In genomic region chr5:138778731-138779463, GRCm38 (mm10) we compare ENCODE assay signal across 8 mouse cellular contexts. TPM values are rescaled to one million over a fixed set of nuclear protein-coding genes. Genes with fewer than 3 reads are reported as not detected.
A peak's percentile ranks its signal among the peaks of the same experiment; 100 is the strongest.
DNase-seq lines count a peak whose midpoint lies in the region; ATAC-seq and TF ChIP-seq lines count a peak whose summit lies in the region.

No protein-coding gene starts in this region.

- no peak overlapping the region for H3K27ac ChIP-seq in gastrocnemius, adult 2 months
- H3K27ac ChIP-seq in hindbrain, embryonic 11.5 days (ENCODE audit: low read depth, low read length): peak overlapping the region; percentile 81
- no peak overlapping the region for H3K27ac ChIP-seq in layer of hippocampus, adult 2 months
- H3K27ac ChIP-seq in midbrain, postnatal 0 days (ENCODE audit: low read depth, low read length): peak overlapping the region; percentile 39; the same call in 1 of the 2 replicates

- H3K9me3 ChIP-seq in hindbrain, embryonic 11.5 days (ENCODE audit: control insufficient read depth, low read length): no peaks in the 10 kb centered on the region
- no peaks in the 10 kb centered on the region for H3K9me3 ChIP-seq in midbrain, postnatal 0 days (ENCODE audit: low read length)

- no peak overlapping the region for H3K9ac ChIP-seq in hindbrain, embryonic 11.5 days (ENCODE audit: low read depth, low read length)
- H3K9ac ChIP-seq in midbrain, postnatal 0 days (replicated peaks; ENCODE audit: low read length, poor library complexity, severe bottlenecking): no peak overlapping the region

- H3K4me3 ChIP-seq in gastrocnemius, adult 2 months: no peak overlapping the region
- H3K4me3 ChIP-seq in hindbrain, embryonic 11.5 days (ENCODE audit: low read depth, low read length): no peak overlapping the region
- H3K4me3 ChIP-seq in layer of hippocampus, adult 2 months: no peak overlapping the region
- no peak overlapping the region for H3K4me3 ChIP-seq in midbrain, postnatal 0 days (ENCODE audit: low read depth, low read length)

- 43% methylated on average over 9 of the region's 9 CpGs for WGBS in hindbrain, embryonic 11.5 days
- WGBS in midbrain, postnatal 0 days: 37% methylated on average over 9 of the region's 9 CpGs

- H3K4me2 ChIP-seq in hindbrain, embryonic 11.5 days (replicated peaks; ENCODE audit: low read depth, low read length): no peak overlapping the region
- H3K4me2 ChIP-seq in midbrain, postnatal 0 days (ENCODE audit: low read depth, low read length, poor library complexity, severe bottlenecking): no peak overlapping the region

- peak; percentile 85 for ATAC-seq in hindbrain, embryonic 11.5 days (ENCODE audit: low FRiP score)
- ATAC-seq in midbrain, postnatal 0 days (ENCODE audit: low FRiP score): no peak

- DNase-seq in gastrocnemius, adult 2 months: peak; percentile 33
- no peak for DNase-seq in gastrocnemius, postnatal 36 days
- DNase-seq in hindbrain, embryonic 11.5 days (ENCODE audit: low spot score): peak; percentile 69
- DNase-seq in layer of hippocampus, adult 2 months (ENCODE audit: low spot score in 2 of 2): peak; percentile 37 to 52
- peak; percentile 77 for DNase-seq in midbrain, postnatal 0 days (ENCODE audit: low spot score)
- DNase-seq in urinary bladder, postnatal 4 days (ENCODE audit: low spot score in 2 of 2): no peak
- DNase-seq in adrenal gland, postnatal 25 days: no peak
- DNase-seq in B cell, adult 2 months: no peak

- intact Hi-C loops in gastrocnemius, adult 2 months (cut with DNase I): no loop called here
- intact Hi-C loops in gastrocnemius, postnatal 36 days (cut with DNase I): no loop called here

- no peak for TF ChIP-seq CTCF in gastrocnemius, adult 2 months (IDR thresholded peaks at IDR 0.05)
- no peak for TF ChIP-seq CTCF in layer of hippocampus, adult 2 months (conservative IDR thresholded peaks at IDR 0.05)
- TF ChIP-seq CTCF in midbrain, postnatal 0 days (IDR thresholded peaks at IDR 0.05): no peak

- peaks cover 2% of the 10 kb centered on the region; the same call in 1 of the 2 replicates for H3K4me1 ChIP-seq in hindbrain, embryonic 11.5 days (replicated peaks; ENCODE audit: control insufficient read depth, insufficient read depth, low read length)
- peaks cover 9% of the 10 kb centered on the region for H3K4me1 ChIP-seq in midbrain, postnatal 0 days (ENCODE audit: insufficient read depth, low read length)

- H3K36me3 ChIP-seq in hindbrain, embryonic 11.5 days (ENCODE audit: control insufficient read depth, insufficient read depth, low read length): no peaks in the 10 kb centered on the region
- peaks cover 25% of the 10 kb centered on the region for H3K36me3 ChIP-seq in midbrain, postnatal 0 days (ENCODE audit: insufficient read depth, low read length)

- no peaks in the 10 kb centered on the region for H3K27me3 ChIP-seq in hindbrain, embryonic 11.5 days (ENCODE audit: control insufficient read depth, insufficient read depth, low read length)
- no peaks in the 10 kb centered on the region for H3K27me3 ChIP-seq in midbrain, postnatal 0 days (ENCODE audit: insufficient read depth, low read length)

RNA-seq across cellular contexts. Expression of gene Fam20c, which starts 24.6 kb away (rescaled TPM):
- total RNA-seq in gastrocnemius, adult 2 months (2021): 10 to 100 TPM; 16.8 to 21.3 TPM
- 10 to 100 TPM; 13.9 to 16.3 TPM for total RNA-seq in gastrocnemius, postnatal 36 days (2021)
- 26.4 and 27.9 TPM in 2 replicates for polyA plus RNA-seq in hindbrain, embryonic 11.5 days (2014; fragmentation: Nextera tagmentation; extraction: Ambion mirVana)
- 10 to 100 TPM; 29.2 to 33.7 TPM for total RNA-seq in layer of hippocampus, adult 2 months (2021)
- total RNA-seq in midbrain, postnatal 0 days (2014; rRNA removed): 85.7 and 106 TPM in 2 replicates
- polyA plus RNA-seq in midbrain, postnatal 0 days (2015; fragmentation: Nextera tagmentation; extraction: Ambion mirVana): 51.6 and 52.7 TPM in 2 replicates
- 13.2 and 13.8 TPM in 2 replicates for total RNA-seq in adrenal gland, postnatal 25 days (2021)

RNA-seq across cellular contexts. Expression of gene Gm5294, which starts 41.0 kb away (rescaled TPM):
- not detected for total RNA-seq in gastrocnemius, adult 2 months (2021)
- not detected for total RNA-seq in gastrocnemius, postnatal 36 days (2021)
- polyA plus RNA-seq in hindbrain, embryonic 11.5 days (2014; fragmentation: Nextera tagmentation; extraction: Ambion mirVana): 0.40 TPM in 1 of 2 replicates, not detected in the other
- not detected for total RNA-seq in layer of hippocampus, adult 2 months (2021)
- not detected in 2 replicates for total RNA-seq in midbrain, postnatal 0 days (2014; rRNA removed)
- 0.25 TPM in 1 of 2 replicates, not detected in the other for polyA plus RNA-seq in midbrain, postnatal 0 days (2015; fragmentation: Nextera tagmentation; extraction: Ambion mirVana)
- not detected in 2 replicates for total RNA-seq in adrenal gland, postnatal 25 days (2021)

Comparison
In these comparisons a context has a peak if more than half of its experiments do, and no peak if none do; other contexts are left out.
1. DNase-seq: peak in gastrocnemius, adult 2 months (single experiment), hindbrain, embryonic 11.5 days (single experiment), layer of hippocampus, adult 2 months (2 of 2) and midbrain, postnatal 0 days (single experiment); none in gastrocnemius, postnatal 36 days (0 of 2), urinary bladder, postnatal 4 days (0 of 2), adrenal gland, postnatal 25 days (single experiment) and B cell, adult 2 months (0 of 2).
2. H3K27ac ChIP-seq: peak in hindbrain, embryonic 11.5 days (single experiment) and midbrain, postnatal 0 days (single experiment); none in gastrocnemius, adult 2 months (single experiment) and layer of hippocampus, adult 2 months (single experiment).